Mouse (Mus musculus): ENCODE data around the gene Rnf181. TPM values are rescaled to one million over a fixed set of nuclear protein-coding genes. Genes with fewer than 3 reads are reported as not detected.

The Rnf181 gene
- polyA plus RNA-seq, 1 experiment from 2014 or later: 136 TPM

DNA sequence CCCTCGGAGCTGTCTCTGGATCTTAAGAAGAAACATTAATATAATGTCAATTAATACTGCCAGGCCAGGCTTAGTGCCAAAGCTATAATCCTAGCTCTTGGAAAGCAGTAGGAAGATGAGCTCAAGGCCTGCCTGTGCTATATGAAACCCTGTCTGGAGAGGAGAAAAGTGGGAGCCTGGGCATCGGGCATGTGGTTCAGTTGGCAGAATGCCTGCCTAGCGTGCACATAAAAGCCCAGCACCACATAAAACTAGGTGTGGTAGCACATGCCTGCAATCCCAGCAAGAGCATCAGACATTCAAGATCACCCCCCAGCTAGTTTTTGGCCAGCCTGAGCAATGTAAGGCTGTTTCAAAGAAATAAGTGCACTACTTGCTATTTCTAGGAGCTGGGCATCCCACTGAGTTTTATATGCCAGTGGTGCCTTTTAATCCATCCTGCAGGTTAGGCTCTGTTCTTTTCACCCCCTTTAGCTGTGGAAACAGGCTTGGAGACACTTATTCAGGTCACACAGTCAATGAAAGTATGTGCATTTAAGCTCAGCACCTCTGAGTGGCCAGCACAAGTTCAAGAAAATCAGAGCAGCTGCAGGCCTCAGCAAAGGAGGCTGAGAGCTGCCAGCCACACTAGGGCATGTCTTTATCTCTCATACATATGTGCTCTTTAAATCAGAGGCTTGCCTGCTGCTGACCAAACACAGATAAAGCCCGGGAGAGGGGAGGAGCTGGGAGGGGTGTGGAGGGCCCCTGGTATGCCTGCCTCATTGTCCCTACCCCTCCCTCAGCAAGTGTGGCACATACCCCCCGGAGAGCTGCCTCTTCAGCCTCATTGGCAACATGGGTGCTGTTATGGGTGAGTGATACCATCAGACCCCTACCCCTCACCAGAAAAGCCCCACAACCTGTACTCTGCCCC, 9.3 kb downstream of the Rnf181 start:
- Histone ChIP-seq H3K4me2 (replicated peaks) (no peak overlapping the region), H3K4me1 (replicated peaks; ENCODE audit: control insufficient read depth, insufficient read depth, low read length) (peaks cover 16% of the 10 kb centered on the region), H3K36me3 (replicated peaks; ENCODE audit: control insufficient read depth, insufficient read depth) (peaks cover 37% of the 10 kb centered on the region), H3K4me3 (replicated peaks; ENCODE audit: low read length) (no peak overlapping the region), H3K9ac (no peak overlapping the region), H3K27ac (no peak overlapping the region), H3K27me3 (ENCODE audit: control insufficient read depth, insufficient read depth, low read length) (no peaks in the 10 kb centered on the region), H3K9me3 (ENCODE audit: control insufficient read depth, low read length) (no peaks in the 10 kb centered on the region)
- WGBS: 78% methylated on average over 5 of the region's 5 CpGs
- ATAC-seq (ENCODE audit: low FRiP score) (no peak), DNase-seq (ENCODE audit: low spot score) (no peak)

GRCm38 (mm10) chr6:72356001-72356532, 10.7 kb downstream of the Rnf181 start:
- DNase-seq (ENCODE audit: low spot score) (no peak), ATAC-seq (ENCODE audit: low FRiP score) (peak; percentile 5; the same call in 1 of the 2 replicates)
- Histone ChIP-seq H3K27ac (peak overlapping the region; percentile 61), H3K4me1 (replicated peaks; ENCODE audit: control insufficient read depth, insufficient read depth, low read length) (peaks cover 9% of the 10 kb centered on the region), H3K36me3 (replicated peaks; ENCODE audit: control insufficient read depth, insufficient read depth) (peaks cover 42% of the 10 kb centered on the region), H3K9me3 (ENCODE audit: control insufficient read depth, low read length) (no peaks in the 10 kb centered on the region), H3K9ac (peak overlapping the region; percentile 81), H3K4me2 (replicated peaks) (peak overlapping the region; percentile 97), H3K4me3 (replicated peaks; ENCODE audit: low read length) (peak overlapping the region; percentile 75), H3K27me3 (ENCODE audit: control insufficient read depth, insufficient read depth, low read length) (no peaks in the 10 kb centered on the region)
- WGBS: 42% methylated on average over 6 of the region's 8 CpGs

DNA sequence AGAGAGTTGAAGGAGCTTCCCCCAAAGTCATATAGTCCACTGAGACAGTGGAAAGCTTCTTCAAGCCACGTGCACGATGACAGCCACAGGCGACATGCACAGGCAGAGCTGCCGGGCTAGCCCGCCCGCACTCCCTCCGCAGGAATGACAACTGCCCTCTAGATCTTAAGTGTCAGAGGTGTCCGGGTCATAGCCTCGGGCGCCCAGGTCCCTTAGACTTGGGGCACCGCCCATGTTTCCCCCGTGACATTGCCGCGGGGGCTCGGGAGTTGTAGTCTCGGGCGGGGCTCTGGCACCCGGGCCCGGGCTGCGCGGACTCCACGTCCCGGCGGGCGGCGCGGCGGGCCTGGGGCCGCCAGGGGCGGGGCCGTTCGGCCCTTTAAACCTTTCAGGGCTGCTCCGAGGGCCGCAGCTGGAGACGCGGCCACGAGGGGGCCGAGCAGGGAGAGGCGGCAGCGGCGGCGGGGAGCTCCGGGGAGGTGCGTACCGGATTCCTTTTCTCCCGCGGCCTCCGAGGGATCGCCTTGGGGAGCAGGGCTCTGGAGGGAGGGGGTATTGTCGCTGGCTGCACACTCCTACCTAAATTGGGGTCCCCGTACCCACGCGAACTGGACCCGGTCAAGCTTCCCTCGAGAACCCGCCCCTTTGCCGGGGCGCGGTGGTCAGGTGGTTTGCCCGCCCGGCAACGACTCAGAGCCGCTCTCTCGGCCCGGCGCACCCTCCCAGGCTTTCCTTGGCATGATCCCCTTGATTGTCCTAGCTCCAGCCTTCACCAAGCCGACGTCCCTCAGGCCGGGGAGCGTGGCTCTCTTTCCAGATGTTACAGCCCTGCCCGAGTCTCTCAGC, 11.5 kb downstream of the Rnf181 start, which contains the start of gene Tmem150a:
Tmem150a (plus strand) TSS at position 382 of the 846 bp plus-strand sequence.
- H3K27ac ChIP-seq: peak within 1 kb of the TSS; percentile 61
- under 1% methylated on average over 65 of the region's 71 CpGs for WGBS
- peak; percentile 68 for DNase-seq (ENCODE audit: low spot score)
- peak within 1 kb of the TSS; percentile 75 for H3K4me3 ChIP-seq (replicated peaks; ENCODE audit: low read length)
- peak within 1 kb of the TSS; percentile 81 for H3K9ac ChIP-seq
- no peaks in the 10 kb centered on the region for H3K9me3 ChIP-seq (ENCODE audit: control insufficient read depth, low read length)
- H3K27me3 ChIP-seq (ENCODE audit: control insufficient read depth, insufficient read depth, low read length): no peaks in the 10 kb centered on the region
- peaks cover 8% of the 10 kb centered on the region; the same call in 1 of the 2 replicates for H3K4me1 ChIP-seq (replicated peaks; ENCODE audit: control insufficient read depth, insufficient read depth, low read length)
- peak; percentile 90 for ATAC-seq (ENCODE audit: low FRiP score)
- H3K4me2 ChIP-seq (replicated peaks): peak within 1 kb of the TSS; percentile 97
- peaks cover 45% of the 10 kb centered on the region for H3K36me3 ChIP-seq (replicated peaks; ENCODE audit: control insufficient read depth, insufficient read depth)

DNA sequence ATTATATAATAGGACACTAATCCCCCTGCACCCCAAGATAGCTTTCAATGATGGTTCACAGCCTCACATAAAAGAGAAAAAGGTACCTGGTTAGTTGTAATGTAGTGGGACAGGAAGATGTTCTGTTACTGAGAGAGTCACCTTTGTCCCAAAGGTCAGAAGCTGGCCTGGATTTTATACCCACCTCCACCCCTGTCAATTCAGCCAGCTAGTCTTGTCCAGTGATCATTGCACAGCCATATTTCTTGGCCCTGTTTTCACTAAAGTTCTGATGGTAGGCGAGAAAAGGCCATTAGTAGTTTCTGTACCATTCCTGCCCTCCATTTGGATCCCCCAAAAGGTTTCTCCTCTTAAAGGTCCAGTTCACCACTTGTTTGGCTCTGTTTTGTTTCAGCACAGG, 12.7 kb downstream of the Rnf181 start:
- H3K36me3 ChIP-seq (replicated peaks; ENCODE audit: control insufficient read depth, insufficient read depth): peaks cover 39% of the 10 kb centered on the region
- WGBS: 92% methylated on average over 1 of the region's 1 CpGs
- no peak overlapping the region for H3K4me3 ChIP-seq (replicated peaks; ENCODE audit: low read length)
- no peak for ATAC-seq (ENCODE audit: low FRiP score)
- DNase-seq (ENCODE audit: low spot score): no peak
- H3K9ac ChIP-seq: no peak overlapping the region
- peak overlapping the region; percentile 97; the same call in 1 of the 2 replicates for H3K4me2 ChIP-seq (replicated peaks)
- no peaks in the 10 kb centered on the region for H3K9me3 ChIP-seq (ENCODE audit: control insufficient read depth, low read length)
- H3K27me3 ChIP-seq (ENCODE audit: control insufficient read depth, insufficient read depth, low read length): no peaks in the 10 kb centered on the region
- peaks cover 8% of the 10 kb centered on the region; the same call in 1 of the 2 replicates for H3K4me1 ChIP-seq (replicated peaks; ENCODE audit: control insufficient read depth, insufficient read depth, low read length)
- H3K27ac ChIP-seq: no peak overlapping the region

DNA sequence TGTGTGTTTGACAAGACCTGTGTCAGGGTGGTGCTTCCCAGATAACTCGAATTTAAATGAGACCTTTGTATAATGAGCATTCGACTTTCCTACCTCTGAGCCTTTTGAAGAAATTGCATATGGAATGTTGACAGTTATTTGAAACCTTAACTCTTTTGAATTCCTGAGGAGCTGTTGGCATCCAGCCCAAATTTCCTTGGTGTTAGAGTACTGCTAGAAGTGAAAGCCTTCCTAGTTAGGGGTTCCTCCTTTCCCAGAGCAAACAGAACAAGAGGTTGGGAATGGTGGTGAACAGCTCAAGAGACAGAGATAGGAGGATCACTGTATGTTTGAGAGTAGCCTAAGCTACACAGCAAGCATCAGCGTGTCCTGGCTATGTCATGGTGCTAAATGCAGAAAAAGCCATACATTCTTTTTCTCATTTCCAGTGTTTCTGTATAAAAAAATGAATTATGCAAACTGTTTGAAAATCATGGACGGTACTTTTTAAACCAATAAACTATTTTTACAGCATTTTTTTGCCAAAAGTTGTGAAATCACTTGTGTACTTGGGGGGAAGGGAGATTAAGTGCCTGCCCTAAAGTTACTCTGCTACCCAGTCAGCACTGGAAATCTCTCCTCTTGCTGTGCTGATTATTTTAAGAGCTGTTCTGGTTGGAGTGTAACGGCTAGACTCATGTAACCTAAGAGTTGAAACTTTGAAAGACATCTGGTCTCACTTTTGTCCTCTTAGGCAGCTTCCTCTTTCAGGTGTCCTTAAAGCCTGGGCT, 13.9 kb downstream of the Rnf181 start:
- Histone ChIP-seq H3K27ac (no peak overlapping the region), H3K9ac (no peak overlapping the region), H3K4me1 (replicated peaks; ENCODE audit: control insufficient read depth, insufficient read depth, low read length) (peaks cover 18% of the 10 kb centered on the region; the same call in 1 of the 2 replicates), H3K4me3 (replicated peaks; ENCODE audit: low read length) (no peak overlapping the region), H3K4me2 (replicated peaks) (no peak overlapping the region), H3K36me3 (replicated peaks; ENCODE audit: control insufficient read depth, insufficient read depth) (peaks cover 34% of the 10 kb centered on the region), H3K9me3 (ENCODE audit: control insufficient read depth, low read length) (no peaks in the 10 kb centered on the region), H3K27me3 (ENCODE audit: control insufficient read depth, insufficient read depth, low read length) (no peaks in the 10 kb centered on the region)
- WGBS: 75% methylated on average over 5 of the region's 5 CpGs
- no peak for DNase-seq (ENCODE audit: low spot score)
- no peak for ATAC-seq (ENCODE audit: low FRiP score)

- H3K4me2 ChIP-seq (replicated peaks): no peak overlapping the region
- H3K4me1 ChIP-seq (replicated peaks; ENCODE audit: control insufficient read depth, insufficient read depth, low read length): peaks cover 26% of the 10 kb centered on the region
- no peak overlapping the region for H3K9ac ChIP-seq
- H3K4me3 ChIP-seq (replicated peaks; ENCODE audit: low read length): no peak overlapping the region
- peaks cover 25% of the 10 kb centered on the region for H3K36me3 ChIP-seq (replicated peaks; ENCODE audit: control insufficient read depth, insufficient read depth)
- H3K9me3 ChIP-seq (ENCODE audit: control insufficient read depth, low read length): no peaks in the 10 kb centered on the region
- no peak for ATAC-seq (ENCODE audit: low FRiP score)
- whole genome bisulfite sequencing: 93% methylated on average over 2 of the region's 2 CpGs
- H3K27me3 ChIP-seq (ENCODE audit: control insufficient read depth, insufficient read depth, low read length): peaks cover 3% of the 10 kb centered on the region; the same call in 1 of the 2 replicates
- no peak overlapping the region for H3K27ac ChIP-seq
- DNase-seq (ENCODE audit: low spot score): no peak
Observed at GRCm38 (mm10) chr6:72350214-72350613, 16.5 kb downstream of the Rnf181 start.

GRCm38 (mm10) chr6:72348411-72348810, 18.3 kb downstream of the Rnf181 start:
- H3K9me3 ChIP-seq (ENCODE audit: control insufficient read depth, low read length): no peaks in the 10 kb centered on the region
- H3K36me3 ChIP-seq (replicated peaks; ENCODE audit: control insufficient read depth, insufficient read depth): peaks cover 25% of the 10 kb centered on the region
- H3K4me1 ChIP-seq (replicated peaks; ENCODE audit: control insufficient read depth, insufficient read depth, low read length): peaks cover 30% of the 10 kb centered on the region
- H3K9ac ChIP-seq: peak overlapping the region; percentile 89; the same call in 1 of the 2 replicates
- DNase-seq (ENCODE audit: low spot score) (no peak), ATAC-seq (ENCODE audit: low FRiP score) (no peak)
- peak overlapping the region; percentile 78 for H3K4me2 ChIP-seq (replicated peaks)
- peak overlapping the region; percentile 87; the same call in 1 of the 2 replicates for H3K4me3 ChIP-seq (replicated peaks; ENCODE audit: low read length)
- H3K27me3 ChIP-seq (ENCODE audit: control insufficient read depth, insufficient read depth, low read length): peaks cover 3% of the 10 kb centered on the region; the same call in 1 of the 2 replicates
- WGBS: 81% methylated on average over 10 of the region's 10 CpGs
- H3K27ac ChIP-seq: no peak overlapping the region

DNA sequence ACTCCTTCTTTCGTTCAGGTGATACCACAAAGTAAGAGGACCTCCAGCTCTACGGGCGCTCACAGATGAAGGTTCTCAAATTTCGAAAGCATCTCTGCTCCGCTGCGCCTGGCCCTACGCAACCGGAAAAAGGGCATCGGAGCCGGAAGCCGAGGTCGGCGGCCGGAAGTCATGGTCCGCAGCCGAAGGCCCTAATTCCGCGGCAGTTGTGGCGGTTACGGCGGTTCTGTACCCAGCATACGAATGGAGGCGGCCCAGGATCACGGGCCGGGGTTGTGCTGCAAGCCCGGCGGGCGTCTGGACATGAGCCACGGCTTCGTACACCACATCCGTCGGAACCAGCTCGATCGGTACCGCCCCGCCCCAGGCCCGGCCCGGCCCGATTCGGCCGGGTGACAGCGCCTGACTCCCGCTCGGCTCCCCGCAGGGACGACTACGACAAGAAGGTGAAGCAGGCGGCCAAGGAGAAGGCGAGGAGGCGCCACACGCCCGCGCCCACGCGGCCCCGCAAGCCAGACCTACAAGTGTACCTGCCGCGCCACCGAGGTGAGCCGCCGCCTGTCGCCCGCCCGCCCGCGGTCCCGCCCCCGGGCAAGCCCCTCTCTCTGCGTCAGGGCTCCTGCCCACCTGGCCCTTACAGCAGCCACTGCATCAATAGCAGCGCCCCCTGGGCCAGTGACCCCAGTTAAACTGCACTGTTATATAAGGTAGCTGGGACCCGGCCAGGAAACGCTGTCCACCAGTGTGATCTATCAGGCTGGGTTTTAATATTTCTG, 19.4 kb downstream of the Rnf181 start, which contains the start of gene 0610030E20Rik:
0610030E20Rik (plus strand) TSS at position 152 of the 776 bp plus-strand sequence.
- Histone ChIP-seq H3K4me2 (replicated peaks) (peak within 1 kb of the TSS; percentile 78), H3K4me1 (replicated peaks; ENCODE audit: control insufficient read depth, insufficient read depth, low read length) (peaks cover 32% of the 10 kb centered on the region), H3K4me3 (replicated peaks; ENCODE audit: low read length) (peak within 1 kb of the TSS; percentile 87), H3K9me3 (ENCODE audit: control insufficient read depth, low read length) (no peaks in the 10 kb centered on the region), H3K27me3 (ENCODE audit: control insufficient read depth, insufficient read depth, low read length) (peaks cover 3% of the 10 kb centered on the region; the same call in 1 of the 2 replicates), H3K36me3 (replicated peaks; ENCODE audit: control insufficient read depth, insufficient read depth) (peaks cover 25% of the 10 kb centered on the region), H3K9ac (peak within 1 kb of the TSS; percentile 89), H3K27ac (peak within 1 kb of the TSS; percentile 87)
- ATAC-seq (ENCODE audit: low FRiP score) (peak; percentile 79), DNase-seq (ENCODE audit: low spot score) (peak; percentile 80)
- WGBS: under 1% methylated on average over 61 of the region's 72 CpGs
